Comparison of ENCODE assay signal across 14 mouse cellular contexts in genomic region chr11:75244368-75245275, GRCm38 (mm10). TPM values are rescaled to one million over a fixed set of nuclear protein-coding genes. Genes with fewer than 3 reads are reported as not detected.
DNase-seq lines count a peak whose midpoint lies in the region; ATAC-seq and TF ChIP-seq lines count a peak whose summit lies in the region.
"Had no signal": no experiment of that assay in that cellular context is flagged by ENCODE, and none has a peak within 500 bp of the region (broad histone marks: within the 10 kb centered on the region; RNA-seq: fewer than 3 reads in every experiment).

No protein-coding gene starts in this region.

- H3K36me3 ChIP-seq in forebrain, embryonic 10.5 days (replicated peaks), result no peaks in the 10 kb centered on the region
- no peaks in the 10 kb centered on the region for H3K36me3 ChIP-seq in forebrain, embryonic 14.5 days (ENCODE audit: control insufficient read depth, insufficient read depth, low read length)
- H3K36me3 ChIP-seq in hindbrain, embryonic 10.5 days, result no peaks in the 10 kb centered on the region
- H3K36me3 ChIP-seq in hindbrain, embryonic 16.5 days (ENCODE audit: control insufficient read depth, insufficient read depth, low read length), result no peaks in the 10 kb centered on the region
- no peaks in the 10 kb centered on the region for H3K36me3 ChIP-seq in liver, embryonic 14.5 days (replicated peaks; ENCODE audit: control insufficient read depth, insufficient read depth, low read depth)
- H3K36me3 ChIP-seq in liver, postnatal 0 days (replicated peaks; ENCODE audit: insufficient read depth, low read length), result no peaks in the 10 kb centered on the region
- no peaks in the 10 kb centered on the region for H3K36me3 ChIP-seq in embryonic facial prominence, embryonic 10.5 days (replicated peaks)
- H3K36me3 ChIP-seq: forebrain, embryonic 15.5 days; kidney, embryonic 15.5 days; neural tube, embryonic 13.5 days had no signal

- H3K27ac ChIP-seq in forebrain, embryonic 10.5 days, result 0 out of 2 replicates have a peak overlapping the region, but pooled peaks have one; percentile 15
- H3K27ac ChIP-seq in forebrain, embryonic 14.5 days (ENCODE audit: low read depth, low read length), result no peak overlapping the region
- H3K27ac ChIP-seq in hindbrain, embryonic 10.5 days, result peak overlapping the region; percentile 24; the same call in 1 of the 2 replicates
- H3K27ac ChIP-seq in hindbrain, embryonic 16.5 days (ENCODE audit: low read depth, low read length), result no peak overlapping the region
- no peak overlapping the region for H3K27ac ChIP-seq in liver, embryonic 14.5 days
- no peak overlapping the region for H3K27ac ChIP-seq in liver, postnatal 0 days (ENCODE audit: low read depth)
- H3K27ac ChIP-seq in embryonic facial prominence, embryonic 10.5 days (replicated peaks), result 0 out of 2 replicates have a peak overlapping the region, but pooled peaks have one; percentile 32
- H3K27ac ChIP-seq: forebrain, embryonic 15.5 days; kidney, embryonic 15.5 days had no signal

- ATAC-seq in forebrain, embryonic 14.5 days, result no peak
- no peak for ATAC-seq in hindbrain, embryonic 16.5 days
- 0 out of 2 replicates have a peak, but pooled peaks have one; percentile 26 for ATAC-seq in liver, embryonic 14.5 days (ENCODE audit: insufficient read depth)
- ATAC-seq in liver, postnatal 0 days, result no peak
- ATAC-seq: forebrain, embryonic 15.5 days; Patski had no signal

- no peak overlapping the region for H3K9ac ChIP-seq in forebrain, embryonic 14.5 days (ENCODE audit: low read length)
- H3K9ac ChIP-seq in hindbrain, embryonic 16.5 days (ENCODE audit: low read depth, low read length), result no peak overlapping the region
- no peak overlapping the region for H3K9ac ChIP-seq in liver, embryonic 14.5 days (replicated peaks)
- no peak overlapping the region for H3K9ac ChIP-seq in liver, postnatal 0 days (replicated peaks)
- H3K9ac ChIP-seq: forebrain, embryonic 15.5 days; kidney, embryonic 15.5 days had no signal

- no peak for TF ChIP-seq EP300 in liver, embryonic 14.5 days (IDR thresholded peaks at IDR 0.05; ENCODE audit: low read depth)
- TF ChIP-seq EP300 in liver, postnatal 0 days (IDR thresholded peaks at IDR 0.05; ENCODE audit: low read depth), result no peak

- no peak overlapping the region for H3K4me3 ChIP-seq in forebrain, embryonic 10.5 days
- H3K4me3 ChIP-seq in forebrain, embryonic 14.5 days (ENCODE audit: low read depth, low read length), result no peak overlapping the region
- no peak overlapping the region for H3K4me3 ChIP-seq in hindbrain, embryonic 10.5 days
- no peak overlapping the region for H3K4me3 ChIP-seq in hindbrain, embryonic 16.5 days (ENCODE audit: low read length)
- H3K4me3 ChIP-seq in liver, embryonic 14.5 days (ENCODE audit: insufficient read depth in 1 of 2, low read depth in 2 of 2, low read length in 2 of 2), result no peak overlapping the region
- no peak overlapping the region for H3K4me3 ChIP-seq in liver, postnatal 0 days (ENCODE audit: low read depth, low read length)
- H3K4me3 ChIP-seq in embryonic facial prominence, embryonic 10.5 days, result no peak overlapping the region
- H3K4me3 ChIP-seq: forebrain, embryonic 15.5 days; kidney, embryonic 15.5 days; neural tube, embryonic 13.5 days had no signal

- H3K4me2 ChIP-seq in forebrain, embryonic 14.5 days (ENCODE audit: low read length), result no peak overlapping the region
- no peak overlapping the region for H3K4me2 ChIP-seq in hindbrain, embryonic 16.5 days (ENCODE audit: low read length)
- H3K4me2 ChIP-seq in liver, embryonic 14.5 days (ENCODE audit: low read depth), result no peak overlapping the region
- no peak overlapping the region for H3K4me2 ChIP-seq in liver, postnatal 0 days (ENCODE audit: low read depth, low read length)
- H3K4me2 ChIP-seq: forebrain, embryonic 15.5 days; kidney, embryonic 15.5 days; neural tube, embryonic 13.5 days had no signal

- H3K27me3 ChIP-seq in forebrain, embryonic 10.5 days (ENCODE audit: poor library complexity, severe bottlenecking), result peaks cover 7% of the 10 kb centered on the region
- H3K27me3 ChIP-seq in forebrain, embryonic 14.5 days (replicated peaks; ENCODE audit: control insufficient read depth, insufficient read depth, low read length), result no peaks in the 10 kb centered on the region
- 0 out of 2 replicates have a peak, but pooled peaks cover 3% of the 10 kb centered on the region for H3K27me3 ChIP-seq in hindbrain, embryonic 10.5 days (ENCODE audit: insufficient read depth, poor library complexity, severe bottlenecking)
- H3K27me3 ChIP-seq in hindbrain, embryonic 16.5 days (replicated peaks; ENCODE audit: control insufficient read depth, insufficient read depth, low read length), result no peaks in the 10 kb centered on the region
- no peaks in the 10 kb centered on the region for H3K27me3 ChIP-seq in liver, embryonic 14.5 days (ENCODE audit: control insufficient read depth, insufficient read depth, low read length)
- no peaks in the 10 kb centered on the region for H3K27me3 ChIP-seq in liver, postnatal 0 days (ENCODE audit: insufficient read depth, low read length)
- H3K27me3 ChIP-seq in embryonic facial prominence, embryonic 10.5 days (replicated peaks; ENCODE audit: low read depth, poor library complexity, severe bottlenecking), result 0 out of 2 replicates have a peak, but pooled peaks cover 8% of the 10 kb centered on the region
- H3K27me3 ChIP-seq: forebrain, embryonic 15.5 days; kidney, embryonic 15.5 days; neural tube, embryonic 13.5 days; Patski had no signal

- no peak for DNase-seq in forebrain, embryonic 10.5 days (ENCODE audit: extremely low spot score, low spot score)
- no peak for DNase-seq in forebrain, embryonic 14.5 days (ENCODE audit: low spot score)
- no peak for DNase-seq in hindbrain, embryonic 10.5 days (ENCODE audit: low spot score)
- no peak for DNase-seq in liver, embryonic 14.5 days (ENCODE audit: low read depth in 3 of 3, low spot score in 3 of 3)
- DNase-seq in liver, postnatal 0 days, result no peak
- no peak for DNase-seq in embryonic facial prominence, embryonic 10.5 days (ENCODE audit: low spot score)
- DNase-seq in ovary, postnatal 10 days (ENCODE audit: low spot score), result no peak
- DNase-seq: adrenal gland, postnatal 36 days; layer of hippocampus, adult 9-11 months had no signal

- no peak for TF ChIP-seq CTCF in liver, embryonic 14.5 days (IDR thresholded peaks at IDR 0.05; ENCODE audit: low read depth)
- TF ChIP-seq CTCF in liver, postnatal 0 days (IDR thresholded peaks at IDR 0.05; ENCODE audit: low read depth), result no peak

- peaks cover 40% of the 10 kb centered on the region for H3K4me1 ChIP-seq in forebrain, embryonic 10.5 days
- H3K4me1 ChIP-seq in forebrain, embryonic 14.5 days (ENCODE audit: control insufficient read depth, insufficient read depth, low read length), result peaks cover 6% of the 10 kb centered on the region
- H3K4me1 ChIP-seq in hindbrain, embryonic 10.5 days (replicated peaks), result peaks cover 47% of the 10 kb centered on the region
- H3K4me1 ChIP-seq in hindbrain, embryonic 16.5 days (ENCODE audit: control insufficient read depth, insufficient read depth, low read depth, low read length), result peaks cover 15% of the 10 kb centered on the region
- peaks cover 17 to 22% of the 10 kb centered on the region in 2 experiments for H3K4me1 ChIP-seq in liver, embryonic 14.5 days (replicated peaks; ENCODE audit: control insufficient read depth in 2 of 2, insufficient read depth in 2 of 2, low read length in 1 of 2)
- H3K4me1 ChIP-seq in liver, postnatal 0 days (ENCODE audit: insufficient read depth), result peaks cover 16% of the 10 kb centered on the region
- peaks cover 36% of the 10 kb centered on the region for H3K4me1 ChIP-seq in embryonic facial prominence, embryonic 10.5 days

- WGBS in forebrain, embryonic 10.5 days, result 88% methylated on average over 11 of the region's 11 CpGs
- 89% methylated on average over 11 of the region's 11 CpGs for WGBS in forebrain, embryonic 14.5 days
- WGBS in hindbrain, embryonic 10.5 days, result 88% methylated on average over 11 of the region's 11 CpGs
- WGBS in hindbrain, embryonic 16.5 days, result 83% methylated on average over 11 of the region's 11 CpGs
- WGBS in liver, embryonic 14.5 days (ENCODE audit: insufficient replicate concordance), result 68% methylated on average over 11 of the region's 11 CpGs
- 82% methylated on average over 11 of the region's 11 CpGs for WGBS in liver, postnatal 0 days (ENCODE audit: insufficient replicate concordance)
- 81% methylated on average over 11 of the region's 11 CpGs for WGBS in embryonic facial prominence, embryonic 10.5 days

- H3K9me3 ChIP-seq in forebrain, embryonic 10.5 days, result no peaks in the 10 kb centered on the region
- H3K9me3 ChIP-seq in forebrain, embryonic 14.5 days (replicated peaks; ENCODE audit: control insufficient read depth, low read length), result no peaks in the 10 kb centered on the region
- H3K9me3 ChIP-seq in hindbrain, embryonic 10.5 days, result no peaks in the 10 kb centered on the region
- no peaks in the 10 kb centered on the region for H3K9me3 ChIP-seq in hindbrain, embryonic 16.5 days (ENCODE audit: control insufficient read depth, low read length)
- no peaks in the 10 kb centered on the region for H3K9me3 ChIP-seq in liver, embryonic 14.5 days (ENCODE audit: control insufficient read depth, low read length)
- no peaks in the 10 kb centered on the region for H3K9me3 ChIP-seq in liver, postnatal 0 days (ENCODE audit: low read length)
- no peaks in the 10 kb centered on the region for H3K9me3 ChIP-seq in embryonic facial prominence, embryonic 10.5 days
- H3K9me3 ChIP-seq: forebrain, embryonic 15.5 days; kidney, embryonic 15.5 days; neural tube, embryonic 13.5 days had no signal

RNA-seq across cellular contexts. Expression of gene Rtn4rl1, which starts 51.0 kb away (rescaled TPM):
- polyA plus RNA-seq in forebrain, embryonic 10.5 days (2016; fragmentation: Nextera tagmentation; extraction: Ambion mirVana), result 1.1 and 1.3 TPM in 2 replicates
- 5.0 and 7.4 TPM in 2 replicates for polyA plus RNA-seq in forebrain, embryonic 14.5 days (2014; fragmentation: Nextera tagmentation; extraction: Ambion mirVana)
- 2.5 and 2.8 TPM in 2 replicates for polyA plus RNA-seq in hindbrain, embryonic 10.5 days (2016; fragmentation: Nextera tagmentation; extraction: Ambion mirVana)
- 10.6 and 10.7 TPM in 2 replicates for polyA plus RNA-seq in hindbrain, embryonic 16.5 days (2015; fragmentation: Nextera tagmentation; extraction: Ambion mirVana)
- polyA plus RNA-seq in liver, embryonic 14.5 days (2012; rRNA removed), result 0.56 and 0.61 TPM in 2 replicates
- polyA plus RNA-seq in liver, embryonic 14.5 days (2014; fragmentation: Nextera tagmentation; extraction: Ambion mirVana), result 0.68 and 0.98 TPM in 2 replicates
- 1.5 and 2.0 TPM in 2 replicates for polyA plus RNA-seq in liver, postnatal 0 days (2015; fragmentation: Nextera tagmentation; extraction: Ambion mirVana)
- polyA plus RNA-seq in embryonic facial prominence, embryonic 10.5 days (2016; fragmentation: Nextera tagmentation; extraction: Ambion mirVana), result 1.5 and 2.1 TPM in 2 replicates

RNA-seq across cellular contexts. Expression of gene Dph1, which starts 53.6 kb away (rescaled TPM):
- 29.5 TPM in 2 replicates for polyA plus RNA-seq in forebrain, embryonic 10.5 days (2016; fragmentation: Nextera tagmentation; extraction: Ambion mirVana)
- polyA plus RNA-seq in forebrain, embryonic 14.5 days (2014; fragmentation: Nextera tagmentation; extraction: Ambion mirVana), result 15.9 and 17.6 TPM in 2 replicates
- 23.2 and 24.2 TPM in 2 replicates for polyA plus RNA-seq in hindbrain, embryonic 10.5 days (2016; fragmentation: Nextera tagmentation; extraction: Ambion mirVana)
- 15.4 and 15.7 TPM in 2 replicates for polyA plus RNA-seq in hindbrain, embryonic 16.5 days (2015; fragmentation: Nextera tagmentation; extraction: Ambion mirVana)
- 9.8 and 11.6 TPM in 2 replicates for polyA plus RNA-seq in liver, embryonic 14.5 days (2012; rRNA removed)
- polyA plus RNA-seq in liver, embryonic 14.5 days (2014; fragmentation: Nextera tagmentation; extraction: Ambion mirVana), result 9.8 and 12.1 TPM in 2 replicates
- polyA plus RNA-seq in liver, postnatal 0 days (2015; fragmentation: Nextera tagmentation; extraction: Ambion mirVana), result 10.9 and 13.0 TPM in 2 replicates
- 24.9 and 29.2 TPM in 2 replicates for polyA plus RNA-seq in embryonic facial prominence, embryonic 10.5 days (2016; fragmentation: Nextera tagmentation; extraction: Ambion mirVana)

Comparison
In these comparisons a context has a peak if more than half of its experiments do, and no peak if none do; other contexts are left out.
1. H3K27ac ChIP-seq: peak in forebrain, embryonic 10.5 days (single experiment), hindbrain, embryonic 10.5 days (single experiment) and embryonic facial prominence, embryonic 10.5 days (single experiment); none in forebrain, embryonic 14.5 days (single experiment), hindbrain, embryonic 16.5 days (single experiment), liver, embryonic 14.5 days (single experiment) and liver, postnatal 0 days (single experiment).